Mouse (Mus musculus) cerebellum, postnatal 14 days (tissue): Measurements from ENCODE around the gene Gas7.
A peak's percentile ranks its signal among the peaks of the same experiment; 100 is the strongest.

Source experiments
- DNase-seq, 2 experiments: peaks; one replicate each; pipeline ENCODE4 v3.0.0; 2021; ENCODE audit warnings: mixed read lengths in 2 of 2

Gas7 gene

GRCm38 (mm10) chr11:67454874-67455526 lies at the start of gene Gas7:
Gene Gas7 (plus strand): TSS chr11:67455437.
- peak; percentile 39 to 56 for DNase-seq

GRCm38 (mm10) chr11:67414346-67414940 lies 40.8 kb upstream of the Gas7 start:
- DNase-seq: peak; percentile 48 to 68

GRCm38 (mm10) chr11:67423575-67423974 lies 31.7 kb upstream of the Gas7 start:
- no peak for DNase-seq

GRCm38 (mm10) chr11:67428196-67428595 lies 27.0 kb upstream of the Gas7 start:
- peak; percentile 41 to 55 for DNase-seq

GRCm38 (mm10) chr11:67429836-67430235 lies 25.4 kb upstream of the Gas7 start:
- no peak for DNase-seq

- DNase-seq: no peak
Measured at GRCm38 (mm10) chr11:67431116-67431645, 24.1 kb upstream of the Gas7 start.

- DNase-seq: peak in 1 of 2 experiments; percentile 32
Measured at GRCm38 (mm10) chr11:67431864-67432263, 23.4 kb upstream of the Gas7 start.

GRCm38 (mm10) chr11:67433763-67434162 lies 21.5 kb upstream of the Gas7 start:
- no peak for DNase-seq

GRCm38 (mm10) chr11:67438746-67439145 lies 16.5 kb upstream of the Gas7 start:
- peak; percentile 64 to 66 for DNase-seq

- no peak for DNase-seq
Measured at GRCm38 (mm10) chr11:67445058-67445825, 10.0 kb upstream of the Gas7 start.

GRCm38 (mm10) chr11:67451525-67451924 lies 3.7 kb upstream of the Gas7 start:
- DNase-seq: no peak

GRCm38 (mm10) chr11:67455527-67455981 lies 317 bp downstream of the Gas7 start:
- DNase-seq: peak; percentile 32 to 43

GRCm38 (mm10) chr11:67456029-67456428 lies 792 bp downstream of the Gas7 start:
- peak in 1 of 2 experiments; percentile 18 for DNase-seq

GRCm38 (mm10) chr11:67458171-67458570 lies 2.9 kb downstream of the Gas7 start:
- peak; percentile 20 to 48 for DNase-seq

- DNase-seq: no peak
Measured at GRCm38 (mm10) chr11:67467132-67467531, 11.9 kb downstream of the Gas7 start.

- DNase-seq: no peak
Measured at GRCm38 (mm10) chr11:67468846-67469245, 13.6 kb downstream of the Gas7 start.

- no peak for DNase-seq
Measured at GRCm38 (mm10) chr11:67474590-67474989, 19.4 kb downstream of the Gas7 start.

- DNase-seq: no peak
Measured at GRCm38 (mm10) chr11:67479534-67479933, 24.3 kb downstream of the Gas7 start.

- no peak for DNase-seq
Measured at GRCm38 (mm10) chr11:67480204-67480956, 25.1 kb downstream of the Gas7 start.

GRCm38 (mm10) chr11:67481691-67482090 lies 26.5 kb downstream of the Gas7 start:
- DNase-seq: no peak

GRCm38 (mm10) chr11:67482217-67482760 lies 27.1 kb downstream of the Gas7 start:
- DNase-seq: peak; percentile 47 to 57

- DNase-seq: no peak
Measured at GRCm38 (mm10) chr11:67488156-67488555, 32.9 kb downstream of the Gas7 start.
